Mouse (Mus musculus) C2C12 (cell line): Measurements from ENCODE around the gene Chst10. TPM values are rescaled to one million over a fixed set of nuclear protein-coding genes. Genes with fewer than 3 reads are reported as not detected.
A peak's percentile ranks its signal among the peaks of the same experiment; 100 is the strongest.

Experiments
- H3K27me3 ChIP-seq: one replicate; pipeline ENCODE4 v1.6.1; 2011; ENCODE audit not compliant: control insufficient read depth, insufficient read depth, insufficient read length
- H3K36me3 ChIP-seq: one replicate; pipeline ENCODE4 v1.6.1; 2011; ENCODE audit not compliant: control insufficient read depth, insufficient read depth
- H3K4me3 ChIP-seq: one replicate; pipeline ENCODE4 v1.5.1; 2011; ENCODE audit warnings: mild to moderate bottlenecking, control low read depth; ENCODE audit not compliant: poor library complexity, insufficient read depth, severe bottlenecking
- H3K79me2 ChIP-seq: one replicate; pipeline ENCODE4 v1.6.1; 2011; ENCODE audit not compliant: control insufficient read depth, insufficient read depth
- H3K79me3 ChIP-seq: one replicate; pipeline ENCODE4 v1.6.1; 2011; ENCODE audit warnings: low read depth, control low read depth
- H3ac ChIP-seq: one replicate; pipeline ENCODE3; 2011; ENCODE audit warnings: low read depth; ENCODE audit not compliant: control insufficient read depth, insufficient read length
- CEBPB ChIP-seq: IDR thresholded peaks from one replicate; pipeline ENCODE4 v1.6.1; 2011; ENCODE audit warnings: low read depth, mild to moderate bottlenecking, control low read depth, moderate library complexity
- CTCF ChIP-seq: IDR thresholded peaks from one replicate; pipeline ENCODE4 v1.5.1; 2011; ENCODE audit not compliant: control insufficient read depth, insufficient read depth, insufficient read length
- FOSL1 ChIP-seq: IDR thresholded peaks from one replicate; pipeline ENCODE4 v1.8.0; 2011; ENCODE audit warnings: mild to moderate bottlenecking, low read length; ENCODE audit not compliant: poor library complexity, insufficient read depth, severe bottlenecking
- MAX ChIP-seq: IDR thresholded peaks from one replicate; pipeline ENCODE4 v1.6.1; 2011; ENCODE audit warnings: mild to moderate bottlenecking, control low read depth
- MYOD1 ChIP-seq: IDR thresholded peaks from one replicate; pipeline ENCODE4 v1.6.1; 2011; ENCODE audit warnings: low read depth; ENCODE audit not compliant: control insufficient read depth, insufficient read length
- MYOG ChIP-seq: IDR thresholded peaks from one replicate; pipeline ENCODE4 v1.6.1; 2011; ENCODE audit not compliant: control insufficient read depth, insufficient read length; ENCODE audit errors: extremely low read depth
- USF1 ChIP-seq: IDR thresholded peaks from one replicate; pipeline ENCODE4 v1.6.1; 2011; ENCODE audit warnings: low read depth, mild to moderate bottlenecking, control low read depth, moderate library complexity
- polyA plus RNA-seq: library from polyadenylated mRNA; unstranded; fragments of >200 nt; fragmentation: generic; extraction: Trizol; gene quantifications from one replicate; pipeline ENCODE4 v1.2.1, GENCODE M21; 2012; ENCODE audit warnings: missing spikeins

Chst10 gene
- polyA plus RNA-seq, 1 experiment: 0.06 TPM

- TF ChIP-seq FOSL1 (no peak), MYOD1 (no peak), CEBPB (no peak)
- Histone ChIP-seq H3K36me3 (no peaks in the 10 kb centered on the region), H3K79me3 (no peaks in the 10 kb centered on the region), H3K79me2 (no peaks in the 10 kb centered on the region), H3K27me3 (no peaks in the 10 kb centered on the region), H3K4me3 (no peak overlapping the region), H3ac (no peak overlapping the region)
Observed at GRCm38 (mm10) chr1:38852250-38852649, 45.7 kb downstream of the Chst10 start.

GRCm38 (mm10) chr1:38850650-38851049, 47.3 kb downstream of the Chst10 start:
- Histone ChIP-seq H3ac (no peak overlapping the region), H3K79me3 (no peaks in the 10 kb centered on the region), H3K4me3 (no peak overlapping the region), H3K36me3 (no peaks in the 10 kb centered on the region), H3K27me3 (no peaks in the 10 kb centered on the region), H3K79me2 (no peaks in the 10 kb centered on the region)
- TF ChIP-seq USF1 (no peak), MYOD1 (no peak), MAX (no peak), MYOG (no peak), FOSL1 (no peak), CEBPB (no peak), CTCF (no peak)

GRCm38 (mm10) chr1:38848451-38849289, 49.3 kb downstream of the Chst10 start:
- no peaks in the 10 kb centered on the region for H3K27me3 ChIP-seq
- no peak overlapping the region for H3K4me3 ChIP-seq
- H3K79me3 ChIP-seq: no peaks in the 10 kb centered on the region
- no peaks in the 10 kb centered on the region for H3K79me2 ChIP-seq
- H3ac ChIP-seq: no peak overlapping the region
- TF ChIP-seq CEBPB (no peak), MAX (no peak), USF1 (no peak), CTCF (no peak), MYOD1 (no peak), FOSL1 (no peak), MYOG (no peak)
- no peaks in the 10 kb centered on the region for H3K36me3 ChIP-seq

- no peaks in the 10 kb centered on the region for H3K27me3 ChIP-seq
- no peaks in the 10 kb centered on the region for H3K79me3 ChIP-seq
- H3ac ChIP-seq: no peak overlapping the region
- H3K79me2 ChIP-seq: no peaks in the 10 kb centered on the region
- H3K4me3 ChIP-seq: no peak overlapping the region
- H3K36me3 ChIP-seq: no peaks in the 10 kb centered on the region
- TF ChIP-seq CTCF (no peak), USF1 (peak; percentile 11), FOSL1 (no peak)
Observed at GRCm38 (mm10) chr1:38847975-38848374, 50.0 kb downstream of the Chst10 start.

- Histone ChIP-seq H3K79me2 (no peaks in the 10 kb centered on the region), H3ac (no peak overlapping the region), H3K27me3 (no peaks in the 10 kb centered on the region), H3K36me3 (no peaks in the 10 kb centered on the region), H3K4me3 (no peak overlapping the region), H3K79me3 (no peaks in the 10 kb centered on the region)
- TF ChIP-seq FOSL1: no peak
- no peak for TF ChIP-seq USF1
- no peak for TF ChIP-seq MAX
- no peak for TF ChIP-seq MYOG
- no peak for TF ChIP-seq CTCF
- no peak for TF ChIP-seq MYOD1
- TF ChIP-seq CEBPB: no peak
Observed at GRCm38 (mm10) chr1:38843275-38843674, 54.7 kb downstream of the Chst10 start.

- H3K79me3 ChIP-seq: no peaks in the 10 kb centered on the region
- no peak for TF ChIP-seq USF1
- no peak for TF ChIP-seq MYOG
- no peak for TF ChIP-seq FOSL1
- TF ChIP-seq MYOD1: no peak
- no peak overlapping the region for H3K4me3 ChIP-seq
- no peaks in the 10 kb centered on the region for H3K27me3 ChIP-seq
- no peak overlapping the region for H3ac ChIP-seq
- no peaks in the 10 kb centered on the region for H3K36me3 ChIP-seq
- no peaks in the 10 kb centered on the region for H3K79me2 ChIP-seq
Observed at GRCm38 (mm10) chr1:38842861-38843260, 55.1 kb downstream of the Chst10 start.
